Mouse (Mus musculus) stomach, embryonic 16.5 days (tissue): ENCODE measurements around the gene Ciapin1. TPM values are rescaled to one million over a fixed set of nuclear protein-coding genes. Genes with fewer than 3 reads are reported as not detected.

ENCODE experiments used
- ATAC-seq: fragments of 200-750 bp; cut with Nextera tagmentation; 2 replicates; pipeline ENCODE4 v1.8.0; 2017; ENCODE audit warnings: moderate number of reproducible peaks, moderate TSS enrichment; ENCODE audit not compliant: insufficient read depth, low FRiP score
- H3K27ac ChIP-seq: fragments of 300-500 bp; sonication (generic); 2 replicates; pipeline ENCODE4 v1.5.1; 2014; ENCODE audit warnings: low read length
- H3K27me3 ChIP-seq: fragments of 300-500 bp; sonication (generic); 2 replicates; pipeline ENCODE4 v1.6.1; 2014; ENCODE audit warnings: low read length, control low read depth, mixed read lengths; ENCODE audit not compliant: control insufficient read depth, insufficient read depth
- H3K36me3 ChIP-seq: fragments of 300-500 bp; sonication (generic); 2 replicates; pipeline ENCODE4 v1.6.1; 2014; ENCODE audit warnings: low read length; ENCODE audit not compliant: control insufficient read depth, insufficient read depth
- H3K4me1 ChIP-seq: fragments of 300-500 bp; sonication (generic); 2 replicates; pipeline ENCODE4 v1.6.1; 2014; ENCODE audit warnings: low read length, control low read depth, mixed read lengths; ENCODE audit not compliant: control insufficient read depth, insufficient read depth
- H3K4me2 ChIP-seq: fragments of 300-500 bp; sonication (generic); 2 replicates; pipeline ENCODE4 v1.6.1; 2014; ENCODE audit warnings: low read depth, low read length, mixed read lengths
- H3K4me3 ChIP-seq: fragments of 300-500 bp; sonication (generic); replicated peaks from 2 replicates; pipeline ENCODE4 v1.5.1; 2014; ENCODE audit warnings: mild to moderate bottlenecking, low read length
- H3K9ac ChIP-seq: fragments of 300-500 bp; sonication (generic); 2 replicates; pipeline ENCODE4 v1.6.1; 2014; ENCODE audit warnings: low read length
- H3K9me3 ChIP-seq: fragments of 300-500 bp; sonication (generic); replicated peaks from 2 replicates; pipeline ENCODE4 v1.6.1; 2016; ENCODE audit warnings: low read length, control low read depth; ENCODE audit not compliant: control insufficient read depth
- WGBS: fragments of 180-500 bp; shearing (Covaris S2); extraction: QIAGEN DNeasy Blood & Tissue Kit; methylation state at CpG from one replicate; pipeline ENCODE4 v1.1.7; 2014; 5-methylcytosine and 5-hydroxymethylcytosine counted together
- polyA plus RNA-seq: library from polyadenylated mRNA; unstranded; fragments of >200 nt; fragmentation: Nextera tagmentation; extraction: Ambion mirVana; gene quantifications from 2 replicates; pipeline ENCODE4 v1.2.1, GENCODE M21; 2015

Gene Ciapin1
- 78.3 and 84.7 TPM in 2 replicates for polyA plus RNA-seq

- H3K27me3 ChIP-seq, result no peaks in the 10 kb centered on the region
- WGBS, result under 1% methylated on average over 82 of the region's 82 CpGs
- H3K27ac ChIP-seq, result peak within 1 kb of the TSS; percentile 96
- peak within 1 kb of the TSS; percentile 98 for H3K9ac ChIP-seq
- no peaks in the 10 kb centered on the region for H3K9me3 ChIP-seq
- peak within 1 kb of the TSS; percentile 98 for H3K4me3 ChIP-seq
- H3K4me2 ChIP-seq, result peak within 1 kb of the TSS; percentile 90
- H3K36me3 ChIP-seq, result no peaks in the 10 kb centered on the region
- H3K4me1 ChIP-seq, result peaks cover 16% of the 10 kb centered on the region
- peak; percentile 98 for ATAC-seq
These were observed at the start of gene Ciapin1, which contains the start of gene Coq9 for GRCm38 (mm10) chr8:94837662-94838574. TSS of gene Ciapin1 (minus strand) at chr8:94838358. TSS of gene Coq9 (plus strand) at chr8:94838321.

GRCm38 (mm10) chr8:94880742-94881141 lies 42.6 kb upstream of the Ciapin1 start:
- H3K9me3 ChIP-seq, result no peaks in the 10 kb centered on the region
- 62% methylated on average over 4 of the region's 4 CpGs for WGBS
- H3K4me3 ChIP-seq, result no peak overlapping the region
- no peak overlapping the region for H3K9ac ChIP-seq
- H3K4me1 ChIP-seq, result 0 out of 2 replicates have a peak, but pooled peaks cover 4% of the 10 kb centered on the region
- ATAC-seq, result no peak
- H3K36me3 ChIP-seq, result no peaks in the 10 kb centered on the region
- H3K27ac ChIP-seq, result no peak overlapping the region
- H3K4me2 ChIP-seq, result no peak overlapping the region
- no peaks in the 10 kb centered on the region for H3K27me3 ChIP-seq

DNA sequence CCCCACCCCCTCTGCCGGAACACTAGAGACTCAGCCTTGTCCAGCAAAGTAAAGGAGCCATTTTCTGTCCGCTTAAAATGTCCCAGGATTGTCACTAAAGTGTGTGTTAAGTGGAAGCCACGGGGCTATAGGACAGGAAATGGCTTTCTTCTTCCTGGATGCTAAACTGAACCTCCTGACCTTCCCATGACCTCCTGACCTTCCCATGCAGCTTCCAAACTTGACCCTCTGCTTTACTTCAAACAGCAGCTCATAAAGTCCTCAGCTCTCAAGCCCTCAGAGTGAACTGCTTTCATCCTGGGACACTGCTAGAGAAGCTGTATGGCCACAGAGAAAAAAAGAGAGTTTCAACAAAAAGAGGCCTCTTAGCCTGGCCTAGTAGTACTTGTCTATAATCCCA lies 38.7 kb upstream of the Ciapin1 start:
- H3K4me2 ChIP-seq, result peak overlapping the region; percentile 88; the same call in 1 of the 2 replicates
- no peaks in the 10 kb centered on the region for H3K27me3 ChIP-seq
- H3K4me3 ChIP-seq, result no peak overlapping the region
- 0 out of 2 replicates have a peak overlapping the region, but pooled peaks have one; percentile 39 for H3K27ac ChIP-seq
- peaks cover 21% of the 10 kb centered on the region for H3K4me1 ChIP-seq
- H3K36me3 ChIP-seq, result no peaks in the 10 kb centered on the region
- no peak overlapping the region for H3K9ac ChIP-seq
- 47% methylated on average over 3 of the region's 3 CpGs for WGBS
- ATAC-seq, result no peak
- no peaks in the 10 kb centered on the region for H3K9me3 ChIP-seq

DNA sequence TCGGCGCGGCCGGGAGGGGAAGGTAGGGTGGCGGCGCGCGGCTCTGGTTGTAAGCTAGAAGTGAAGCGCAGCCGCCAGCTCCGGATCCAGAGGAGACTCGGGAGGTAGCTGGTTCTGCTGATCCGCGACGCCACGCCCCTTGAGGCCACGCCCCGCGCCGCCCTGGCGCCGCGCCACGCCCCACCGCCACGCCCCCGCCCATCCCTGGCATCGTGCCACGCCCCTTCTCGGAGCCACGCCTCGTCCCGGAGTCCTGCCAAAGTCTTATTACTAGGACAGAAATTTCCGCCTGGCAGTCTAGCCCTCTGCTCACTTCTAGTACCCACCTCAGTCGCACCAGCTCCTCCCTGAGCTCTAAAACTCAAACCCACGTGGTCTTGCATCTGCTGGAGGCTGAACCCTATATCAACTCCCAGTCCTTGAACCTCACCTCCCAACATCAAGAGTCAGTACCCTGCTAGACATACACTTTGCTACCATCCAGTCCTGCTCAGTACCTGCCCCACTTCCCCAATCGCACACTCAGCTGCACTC lies 38.1 kb upstream of the Ciapin1 start, which contains the start of gene Dok4:
Gene Dok4 (minus strand): TSS at position 134 of the 534 bp plus-strand sequence.
- peak; percentile 69 for ATAC-seq
- H3K4me3 ChIP-seq, result peak within 1 kb of the TSS; percentile 67
- peak within 1 kb of the TSS; percentile 88 for H3K4me2 ChIP-seq
- no peaks in the 10 kb centered on the region for H3K9me3 ChIP-seq
- H3K27ac ChIP-seq, result peak within 1 kb of the TSS; percentile 78
- H3K9ac ChIP-seq, result peak within 1 kb of the TSS; percentile 82
- H3K27me3 ChIP-seq, result no peaks in the 10 kb centered on the region
- WGBS, result under 1% methylated on average over 34 of the region's 37 CpGs
- peaks cover 27% of the 10 kb centered on the region for H3K4me1 ChIP-seq
- no peaks in the 10 kb centered on the region for H3K36me3 ChIP-seq

DNA sequence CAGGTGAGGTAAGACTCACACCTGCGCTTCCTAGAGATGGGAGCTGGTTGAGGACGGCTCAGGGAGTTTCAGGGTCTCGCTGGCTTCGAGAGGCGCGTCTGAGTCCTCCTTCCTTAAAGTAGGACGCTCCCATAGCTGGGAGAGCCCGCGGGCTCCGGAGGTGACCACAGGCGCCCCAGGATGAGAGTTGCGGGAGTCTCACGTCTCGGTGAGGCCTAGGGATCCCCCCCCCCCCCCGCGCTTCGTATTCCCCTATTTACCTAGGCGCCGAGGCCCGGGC lies 37.7 kb upstream of the Ciapin1 start:
- Histone ChIP-seq H3K27ac (peak overlapping the region; percentile 78), H3K4me2 (peak overlapping the region; percentile 88), H3K4me1 (peaks cover 28% of the 10 kb centered on the region), H3K9ac (peak overlapping the region; percentile 82), H3K4me3 (peak overlapping the region; percentile 67), H3K36me3 (no peaks in the 10 kb centered on the region), H3K27me3 (no peaks in the 10 kb centered on the region), H3K9me3 (no peaks in the 10 kb centered on the region)
- ATAC-seq, result no peak
- under 1% methylated on average over 14 of the region's 20 CpGs for WGBS

- Histone ChIP-seq H3K9ac (peak overlapping the region; percentile 82), H3K27me3 (no peaks in the 10 kb centered on the region), H3K4me2 (peak overlapping the region; percentile 88), H3K9me3 (no peaks in the 10 kb centered on the region), H3K27ac (peak overlapping the region; percentile 78), H3K36me3 (no peaks in the 10 kb centered on the region), H3K4me3 (peak overlapping the region; percentile 67), H3K4me1 (peaks cover 32% of the 10 kb centered on the region)
- 13% methylated on average over 17 of the region's 17 CpGs for WGBS
- no peak for ATAC-seq
These were observed 37.1 kb upstream of the Ciapin1 start for GRCm38 (mm10) chr8:94875096-94875870.

- H3K9ac ChIP-seq, result no peak overlapping the region
- H3K9me3 ChIP-seq, result no peaks in the 10 kb centered on the region
- peak overlapping the region; percentile 88 for H3K4me2 ChIP-seq
- WGBS, result 10% methylated on average over 6 of the region's 6 CpGs
- H3K36me3 ChIP-seq, result no peaks in the 10 kb centered on the region
- peaks cover 40% of the 10 kb centered on the region for H3K4me1 ChIP-seq
- ATAC-seq, result no peak
- H3K27me3 ChIP-seq, result no peaks in the 10 kb centered on the region
- peak overlapping the region; percentile 67 for H3K4me3 ChIP-seq
- no peak overlapping the region for H3K27ac ChIP-seq
These were observed 36.2 kb upstream of the Ciapin1 start for GRCm38 (mm10) chr8:94874358-94874757.

DNA sequence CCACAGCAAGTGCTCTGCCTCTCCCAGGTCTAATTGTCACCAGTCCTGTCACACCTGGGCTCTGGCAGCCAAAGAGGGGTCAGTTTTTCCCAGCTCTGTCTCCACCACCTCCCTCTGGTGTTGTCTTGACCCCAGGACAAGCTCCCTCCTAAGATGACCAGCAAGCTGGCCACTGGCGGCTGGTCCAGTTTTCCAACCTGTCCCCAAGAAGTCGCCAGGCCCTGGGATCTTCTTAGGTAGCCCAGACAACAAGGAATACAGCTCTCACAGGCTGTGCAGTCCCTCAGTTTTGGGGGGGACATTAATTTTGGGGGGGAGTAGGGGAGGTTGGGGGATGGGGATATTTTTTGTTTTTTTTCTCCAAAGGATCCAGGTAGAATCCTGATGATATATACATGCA lies 34.4 kb upstream of the Ciapin1 start:
- Histone ChIP-seq H3K36me3 (no peaks in the 10 kb centered on the region), H3K27me3 (no peaks in the 10 kb centered on the region), H3K4me3 (no peak overlapping the region), H3K27ac (peak overlapping the region; percentile 84), H3K4me2 (peak overlapping the region; percentile 81), H3K4me1 (peaks cover 48% of the 10 kb centered on the region), H3K9me3 (no peaks in the 10 kb centered on the region), H3K9ac (peak overlapping the region; percentile 71)
- ATAC-seq, result no peak
- WGBS, result 82% methylated on average over 2 of the region's 2 CpGs
